31 mouse cellular contexts compared by ENCODE assay signal in genomic region chr3:104811752-104812151, GRCm38 (mm10). TPM values are rescaled to one million over a fixed set of nuclear protein-coding genes. Genes with fewer than 3 reads are reported as not detected.
DNase-seq lines count a peak whose midpoint lies in the region; ATAC-seq lines count a peak whose summit lies in the region.
"Had no signal": no experiment of that assay in that cellular context is flagged by ENCODE, and none has a peak within 500 bp of the region (broad histone marks: within the 10 kb centered on the region; RNA-seq: fewer than 3 reads in every experiment).

No protein-coding gene starts in this region.

- no peaks in the 10 kb centered on the region for H3K9me3 ChIP-seq in midbrain, embryonic 11.5 days (ENCODE audit: control insufficient read depth, low read length)
- no peaks in the 10 kb centered on the region for H3K9me3 ChIP-seq in midbrain, embryonic 14.5 days (ENCODE audit: control insufficient read depth, low read length)
- no peaks in the 10 kb centered on the region for H3K9me3 ChIP-seq in intestine, embryonic 16.5 days (ENCODE audit: control insufficient read depth, low read length)
- H3K9me3 ChIP-seq in limb, embryonic 10.5 days (replicated peaks) = no peaks in the 10 kb centered on the region
- H3K9me3 ChIP-seq: embryonic facial prominence, embryonic 12.5 days; limb, embryonic 13.5 days; liver, embryonic 12.5 days; midbrain, embryonic 10.5 days; neural tube, embryonic 12.5 days had no signal

- H3K27me3 ChIP-seq in midbrain, embryonic 11.5 days (ENCODE audit: control insufficient read depth, insufficient read depth, low read length) = no peaks in the 10 kb centered on the region
- H3K27me3 ChIP-seq in midbrain, embryonic 14.5 days (ENCODE audit: control insufficient read depth, insufficient read depth, low read length) = no peaks in the 10 kb centered on the region
- H3K27me3 ChIP-seq in intestine, embryonic 16.5 days (replicated peaks; ENCODE audit: control insufficient read depth, insufficient read depth, low read length) = no peaks in the 10 kb centered on the region
- no peaks in the 10 kb centered on the region for H3K27me3 ChIP-seq in limb, embryonic 10.5 days (ENCODE audit: low read depth, poor library complexity, severe bottlenecking)
- H3K27me3 ChIP-seq: embryonic facial prominence, embryonic 12.5 days; limb, embryonic 13.5 days; liver, embryonic 12.5 days; neural tube, embryonic 12.5 days had no signal

- no peaks in the 10 kb centered on the region for H3K36me3 ChIP-seq in midbrain, embryonic 11.5 days (ENCODE audit: control insufficient read depth, insufficient read depth, low read length)
- no peaks in the 10 kb centered on the region for H3K36me3 ChIP-seq in midbrain, embryonic 14.5 days (ENCODE audit: control insufficient read depth, insufficient read depth, low read length)
- H3K36me3 ChIP-seq in intestine, embryonic 16.5 days (ENCODE audit: control insufficient read depth, insufficient read depth, low read length) = no peaks in the 10 kb centered on the region
- peaks cover 32% of the 10 kb centered on the region for H3K36me3 ChIP-seq in limb, embryonic 10.5 days
- H3K36me3 ChIP-seq: embryonic facial prominence, embryonic 12.5 days; liver, embryonic 12.5 days; midbrain, embryonic 10.5 days; neural tube, embryonic 12.5 days had no signal

- no peak overlapping the region for H3K4me2 ChIP-seq in midbrain, embryonic 11.5 days
- no peak overlapping the region for H3K4me2 ChIP-seq in midbrain, embryonic 14.5 days (ENCODE audit: low read length)
- H3K4me2 ChIP-seq in intestine, embryonic 16.5 days (ENCODE audit: low read depth, low read length) = no peak overlapping the region
- H3K4me2 ChIP-seq: embryonic facial prominence, embryonic 12.5 days; limb, embryonic 13.5 days; liver, embryonic 12.5 days; neural tube, embryonic 12.5 days had no signal

- 6% methylated on average over 3 of the region's 3 CpGs for WGBS in midbrain, embryonic 11.5 days
- 9% methylated on average over 3 of the region's 3 CpGs for WGBS in midbrain, embryonic 14.5 days
- WGBS in intestine, embryonic 16.5 days = 15% methylated on average over 3 of the region's 3 CpGs
- WGBS in limb, embryonic 10.5 days = 17% methylated on average over 3 of the region's 3 CpGs

- DNase-seq in heart, adult 11 months = peak; percentile 80
- no peak for DNase-seq in heart, postnatal 14 days
- peak; percentile 67 for DNase-seq in midbrain, embryonic 11.5 days (ENCODE audit: low spot score, missing footprints)
- DNase-seq in midbrain, embryonic 14.5 days = no peak
- DNase-seq in yolk sac, embryonic 10.5 days (ENCODE audit: low spot score) = peak; percentile 63
- no peak for DNase-seq in c-Kit-positive CD71-positive TER-119-positive erythroid progenitor cells, embryonic 14.5 days (ENCODE audit: low spot score)
- no peak for DNase-seq in limb, embryonic 10.5 days (ENCODE audit: low spot score)
- DNase-seq: adrenal gland, postnatal 25 days; cerebellum, adult 2 months; cerebellum, postnatal 25 days; forebrain, postnatal 0 days; kidney, adult 9 months; kidney, postnatal 14 days; lung, adult 18-20 months; lung, postnatal 10 days; right cerebral cortex, adult 18-20 months; right cerebral cortex, postnatal 4 days; thymus, adult 18-20 months; thymus, postnatal 25 days had no signal

- no peak overlapping the region for H3K27ac ChIP-seq in midbrain, embryonic 11.5 days (ENCODE audit: low read depth, low read length)
- no peak overlapping the region for H3K27ac ChIP-seq in midbrain, embryonic 14.5 days (replicated peaks; ENCODE audit: low read depth, low read length)
- no peak overlapping the region for H3K27ac ChIP-seq in intestine, embryonic 16.5 days (ENCODE audit: low read length)
- H3K27ac ChIP-seq in limb, embryonic 10.5 days = no peak overlapping the region
- H3K27ac ChIP-seq: embryonic facial prominence, embryonic 12.5 days; layer of hippocampus, adult 2 months; left cerebral cortex, adult 2 months; limb, embryonic 13.5 days; liver, embryonic 12.5 days; midbrain, embryonic 10.5 days; neural tube, embryonic 12.5 days had no signal

- H3K4me3 ChIP-seq in midbrain, embryonic 11.5 days (ENCODE audit: low read depth, low read length) = no peak overlapping the region
- H3K4me3 ChIP-seq in midbrain, embryonic 14.5 days (replicated peaks; ENCODE audit: low read depth, low read length) = no peak overlapping the region
- no peak overlapping the region for H3K4me3 ChIP-seq in intestine, embryonic 16.5 days (ENCODE audit: low read length)
- no peak overlapping the region for H3K4me3 ChIP-seq in limb, embryonic 10.5 days
- H3K4me3 ChIP-seq: embryonic facial prominence, embryonic 12.5 days; erythroblast, embryonic 14.5 days; layer of hippocampus, adult 2 months; left cerebral cortex, adult 2 months; limb, embryonic 13.5 days; liver, embryonic 12.5 days; midbrain, embryonic 10.5 days; myocyte; neural tube, embryonic 12.5 days had no signal

- no peak for ATAC-seq in midbrain, embryonic 11.5 days (ENCODE audit: low FRiP score)
- ATAC-seq in midbrain, embryonic 14.5 days (ENCODE audit: low FRiP score, low TSS enrichment) = no peak
- ATAC-seq in intestine, embryonic 16.5 days = peak; percentile 74
- ATAC-seq: forebrain, postnatal 0 days; hindbrain, embryonic 16.5 days; liver, embryonic 12.5 days had no signal

- intact Hi-C loops in heart, postnatal 14 days (cut with DNase I) = no loop called here

- no peak overlapping the region for H3K9ac ChIP-seq in midbrain, embryonic 11.5 days (ENCODE audit: low read length)
- no peak overlapping the region for H3K9ac ChIP-seq in midbrain, embryonic 14.5 days (replicated peaks; ENCODE audit: low read length)
- H3K9ac ChIP-seq in intestine, embryonic 16.5 days (ENCODE audit: low read depth, low read length) = no peak overlapping the region
- H3K9ac ChIP-seq: embryonic facial prominence, embryonic 12.5 days; forebrain, postnatal 0 days; limb, embryonic 13.5 days; liver, embryonic 12.5 days; neural tube, embryonic 12.5 days had no signal

- no peaks in the 10 kb centered on the region for H3K4me1 ChIP-seq in midbrain, embryonic 11.5 days (ENCODE audit: control insufficient read depth, insufficient read depth, low read length)
- no peaks in the 10 kb centered on the region for H3K4me1 ChIP-seq in midbrain, embryonic 14.5 days (ENCODE audit: control insufficient read depth, insufficient read depth, low read length)
- peaks cover 18% of the 10 kb centered on the region for H3K4me1 ChIP-seq in intestine, embryonic 16.5 days (ENCODE audit: control insufficient read depth, insufficient read depth, low read length)
- peaks cover 3% of the 10 kb centered on the region for H3K4me1 ChIP-seq in limb, embryonic 10.5 days
- H3K4me1 ChIP-seq: midbrain, embryonic 10.5 days had no signal

RNA-seq across cellular contexts. Expression of gene Mov10, which starts 6.6 kb away (rescaled TPM):
- 1 to 10 TPM; 7.4 to 7.9 TPM for total RNA-seq in heart, postnatal 14 days (2021)
- polyA plus RNA-seq in midbrain, embryonic 11.5 days (2014; fragmentation: Nextera tagmentation; extraction: Ambion mirVana) = 9.5 and 9.9 TPM in 2 replicates
- polyA plus RNA-seq in midbrain, embryonic 14.5 days (2014; fragmentation: Nextera tagmentation; extraction: Ambion mirVana) = 3.6 and 6.6 TPM in 2 replicates
- polyA plus RNA-seq in intestine, embryonic 16.5 days (2015; fragmentation: Nextera tagmentation; extraction: Ambion mirVana) = 139 and 161 TPM in 2 replicates
- polyA plus RNA-seq in limb, embryonic 10.5 days (2016; fragmentation: Nextera tagmentation; extraction: Ambion mirVana) = 53.4 and 71.0 TPM in 2 replicates

RNA-seq across cellular contexts. Expression of gene Rhoc, which starts 23.6 kb away (rescaled TPM):
- total RNA-seq in heart, postnatal 14 days (2021) = 100 to 1,000 TPM; 139 to 166 TPM
- polyA plus RNA-seq in midbrain, embryonic 11.5 days (2014; fragmentation: Nextera tagmentation; extraction: Ambion mirVana) = 78.2 and 82.0 TPM in 2 replicates
- polyA plus RNA-seq in midbrain, embryonic 14.5 days (2014; fragmentation: Nextera tagmentation; extraction: Ambion mirVana) = 30.9 and 40.2 TPM in 2 replicates
- polyA plus RNA-seq in intestine, embryonic 16.5 days (2015; fragmentation: Nextera tagmentation; extraction: Ambion mirVana) = 171 and 184 TPM in 2 replicates
- 132 and 145 TPM in 2 replicates for polyA plus RNA-seq in limb, embryonic 10.5 days (2016; fragmentation: Nextera tagmentation; extraction: Ambion mirVana)

RNA-seq across cellular contexts. Expression of gene Fam19a3, which starts 30.1 kb away (rescaled TPM):
- total RNA-seq in heart, postnatal 14 days (2021) = 1 to 10 TPM; 2.2 to 2.3 TPM
- not detected in 2 replicates for polyA plus RNA-seq in midbrain, embryonic 11.5 days (2014; fragmentation: Nextera tagmentation; extraction: Ambion mirVana)
- polyA plus RNA-seq in midbrain, embryonic 14.5 days (2014; fragmentation: Nextera tagmentation; extraction: Ambion mirVana) = 0.05 TPM in 1 of 2 replicates, not detected in the other
- polyA plus RNA-seq in intestine, embryonic 16.5 days (2015; fragmentation: Nextera tagmentation; extraction: Ambion mirVana) = 0.06 and 0.09 TPM in 2 replicates
- polyA plus RNA-seq in limb, embryonic 10.5 days (2016; fragmentation: Nextera tagmentation; extraction: Ambion mirVana) = 0.18 and 0.20 TPM in 2 replicates
- total RNA-seq: layer of hippocampus, adult 2 months had no signal
- polyA plus RNA-seq: erythroblast, embryonic 14.5 days; liver, embryonic 12.5 days; midbrain, postnatal 0 days; myocyte; neural tube, embryonic 12.5 days had no signal

RNA-seq across cellular contexts. Expression of gene Ppm1j, which starts 30.9 kb away (rescaled TPM):
- 10 to 100 TPM; 39.2 to 39.7 TPM for total RNA-seq in heart, postnatal 14 days (2021)
- 0.44 and 0.97 TPM in 2 replicates for polyA plus RNA-seq in midbrain, embryonic 11.5 days (2014; fragmentation: Nextera tagmentation; extraction: Ambion mirVana)
- 0.50 and 0.68 TPM in 2 replicates for polyA plus RNA-seq in midbrain, embryonic 14.5 days (2014; fragmentation: Nextera tagmentation; extraction: Ambion mirVana)
- 4.3 and 5.2 TPM in 2 replicates for polyA plus RNA-seq in intestine, embryonic 16.5 days (2015; fragmentation: Nextera tagmentation; extraction: Ambion mirVana)
- 2.5 and 3.2 TPM in 2 replicates for polyA plus RNA-seq in limb, embryonic 10.5 days (2016; fragmentation: Nextera tagmentation; extraction: Ambion mirVana)
- polyA plus RNA-seq: erythroblast, embryonic 14.5 days had no signal

RNA-seq across cellular contexts. Expression of gene St7l, which starts 52.1 kb away (rescaled TPM):
- 10 to 100 TPM; 25.3 to 25.9 TPM for total RNA-seq in heart, postnatal 14 days (2021)
- polyA plus RNA-seq in midbrain, embryonic 11.5 days (2014; fragmentation: Nextera tagmentation; extraction: Ambion mirVana) = 36.3 and 40.3 TPM in 2 replicates
- 34.4 and 40.1 TPM in 2 replicates for polyA plus RNA-seq in midbrain, embryonic 14.5 days (2014; fragmentation: Nextera tagmentation; extraction: Ambion mirVana)
- polyA plus RNA-seq in intestine, embryonic 16.5 days (2015; fragmentation: Nextera tagmentation; extraction: Ambion mirVana) = 37.0 and 37.8 TPM in 2 replicates
- polyA plus RNA-seq in limb, embryonic 10.5 days (2016; fragmentation: Nextera tagmentation; extraction: Ambion mirVana) = 25.8 and 31.0 TPM in 2 replicates

Comparison
In these comparisons a context has a peak if more than half of its experiments do, and no peak if none do; other contexts are left out.
1. DNase-seq: peak in heart, adult 11 months (single experiment), midbrain, embryonic 11.5 days (single experiment) and yolk sac, embryonic 10.5 days (single experiment); none in heart, postnatal 14 days (0 of 2), midbrain, embryonic 14.5 days (single experiment), c-Kit-positive CD71-positive TER-119-positive erythroid progenitor cells, embryonic 14.5 days (single experiment) and limb, embryonic 10.5 days (single experiment).